Mouse (Mus musculus) adrenal gland, postnatal 36 days (tissue): ENCODE measurements at regions not wholly inside any gene's neighbourhood (a gene's known extent, or its start where the extent isn't known, plus 50 kb on each side); places are given as distances from the start of the nearest gene placed in this dataset.

ENCODE experiments used
- DNase-seq, 2 experiments: peaks; one replicate each; pipeline ENCODE4 v3.0.0; 2021; ENCODE audit warnings: mixed read lengths in 1 of 2

- DNase-seq: no peak
Measured at GRCm38 (mm10) chr5:26206766-26207122, 50.7 kb upstream of the Gm7361 start.

GRCm38 (mm10) chr5:26206066-26206765 lies 51.3 kb upstream of the Gm7361 start:
- DNase-seq: no peak

- DNase-seq: no peak
Measured at GRCm38 (mm10) chr5:26202471-26202870, 55.0 kb upstream of the Gm7361 start.

GRCm38 (mm10) chr5:26189377-26189776 lies 68.1 kb upstream of the Gm7361 start:
- peak; percentile 35 to 46 for DNase-seq

GRCm38 (mm10) chr5:26187212-26187611 lies 66.0 kb upstream of the Gm10220 start:
- DNase-seq: no peak

GRCm38 (mm10) chr5:26185417-26185816 lies 64.2 kb upstream of the Gm10220 start:
- no peak for DNase-seq

- DNase-seq: no peak
Measured at GRCm38 (mm10) chr5:26176064-26176463, 54.8 kb upstream of the Gm10220 start.

GRCm38 (mm10) chr5:26171662-26172384 lies 50.6 kb upstream of the Gm10220 start:
- DNase-seq: no peak

GRCm38 (mm10) chr5:26170717-26171500 lies 49.7 kb upstream of the Gm10220 start:
- no peak for DNase-seq
